ENCODE assay signal across 1 mouse cellular context in genomic region chr11:102305359-102305758, GRCm38 (mm10).
TF ChIP-seq lines count a peak whose summit lies in the region.

No protein-coding gene starts in this region.

TF ChIP-seq in myocyte, 11 proteins besides CTCF, POLR2A, EP300 and RAD21:
- TF ChIP-seq USF1 (IDR thresholded peaks at IDR 0.05; ENCODE audit: low read depth) (no peak), POLR2AphosphoS2 (IDR thresholded peaks at IDR 0.05; ENCODE audit: insufficient read length, low read depth) (peak; percentile 67)
